Mouse (Mus musculus) hematopoietic stem cell, adult 5-6 weeks (primary cell): ENCODE measurements around the gene Jph4. TPM values are rescaled to one million over a fixed set of nuclear protein-coding genes. Genes with fewer than 3 reads are reported as not detected.
A peak's percentile ranks its signal among the peaks of the same experiment; 100 is the strongest.

Experiments used
- ATAC-seq, 2 experiments: fragments of 125-278 bp in 1 of 2; replicated peaks in 1 of 2; 2 replicates each; pipeline ENCODE4 v1.8.0; 2016 to 2017; ENCODE audit warnings: inconsistent platforms in 2 of 2, mild to moderate bottlenecking in 2 of 2, moderate number of reproducible peaks in 2 of 2, low read depth in 1 of 2, moderate TSS enrichment in 1 of 2; ENCODE audit not compliant: low FRiP score in 2 of 2, poor library complexity in 2 of 2, severe bottlenecking in 2 of 2, insufficient read depth in 1 of 2, low TSS enrichment in 1 of 2
- total RNA-seq: library from RNA; stranded (forward); fragments of 172-1452, 232-1000 nt; gene quantifications from 2 replicates; pipeline ENCODE4 v1.2.3, GENCODE M21; 2017

The Jph4 gene
- not detected in 2 replicates for total RNA-seq

GRCm38 (mm10) chr14:55116425-55117200 is at the start of gene Jph4:
Gene Jph4, minus strand, starts transcription at chr14:55116935.
- no peak for ATAC-seq

- ATAC-seq: no peak
These were observed 47.6 kb upstream of the Jph4 start for GRCm38 (mm10) chr14:55164172-55164806.

GRCm38 (mm10) chr14:55162168-55162567 is 45.4 kb upstream of the Jph4 start:
- ATAC-seq: no peak

GRCm38 (mm10) chr14:55161098-55161634 is 44.4 kb upstream of the Jph4 start:
- peak; percentile 93 to 99 for ATAC-seq

- no peak for ATAC-seq
These were observed 43.7 kb upstream of the Jph4 start for GRCm38 (mm10) chr14:55160251-55161071.

GRCm38 (mm10) chr14:55157322-55158065 is 40.8 kb upstream of the Jph4 start:
- ATAC-seq: no peak

GRCm38 (mm10) chr14:55152951-55153481 is 36.3 kb upstream of the Jph4 start:
- ATAC-seq: no peak

GRCm38 (mm10) chr14:55152174-55152573 is 35.4 kb upstream of the Jph4 start:
- no peak for ATAC-seq

GRCm38 (mm10) chr14:55150985-55151384 is 34.2 kb upstream of the Jph4 start:
- ATAC-seq: no peak

- no peak for ATAC-seq
These were observed 32.3 kb upstream of the Jph4 start for GRCm38 (mm10) chr14:55149041-55149440.

GRCm38 (mm10) chr14:55148363-55148915 is 31.7 kb upstream of the Jph4 start:
- ATAC-seq: peak in 1 of 2 experiments; percentile 48; a peak in 1 of 4 replicates

- peak; percentile 39 to 52 for ATAC-seq
These were observed 30.2 kb upstream of the Jph4 start for GRCm38 (mm10) chr14:55146829-55147401.

GRCm38 (mm10) chr14:55146324-55146723 is 29.6 kb upstream of the Jph4 start:
- ATAC-seq: no peak

- ATAC-seq: peak; percentile 69 to 72; a peak in 3 of 4 replicates
These were observed 22.6 kb upstream of the Jph4 start for GRCm38 (mm10) chr14:55139313-55139712.

GRCm38 (mm10) chr14:55135676-55136075 is 18.9 kb upstream of the Jph4 start:
- no peak for ATAC-seq

GRCm38 (mm10) chr14:55126521-55126920 is 9.8 kb upstream of the Jph4 start:
- no peak for ATAC-seq
